Mouse (Mus musculus): ENCODE data around the gene Mecp2.
A peak's percentile ranks its signal among the peaks of the same experiment; 100 is the strongest.
"Not testable (repeated sequence)": the region's sequence is repeated elsewhere in the genome, so short reads cannot be mapped to it uniquely, and the experiment has no call there.

Gene Mecp2

GRCm38 (mm10) chrX:74135263-74135662 lies at the start of gene Mecp2:
Gene Mecp2, minus strand, starts transcription at chrX:74135363.
- not testable (repeated sequence) for DNase-seq

- no peak for DNase-seq
These were observed 41.8 kb upstream of the Mecp2 start, which contains the start of gene Tktl1 for GRCm38 (mm10) chrX:74176959-74177358. Gene Tktl1, plus strand, starts transcription at chrX:74177259.

GRCm38 (mm10) chrX:74167738-74168137 lies 32.6 kb upstream of the Mecp2 start, which contains the start of gene Tex28:
Gene Tex28, minus strand, starts transcription at chrX:74167838.
- no peak for DNase-seq

GRCm38 (mm10) chrX:74127164-74127563 lies 8.0 kb downstream of the Mecp2 start, which contains the start of gene Opn1mw:
Gene Opn1mw, plus strand, starts transcription at chrX:74127464.
- DNase-seq, result no peak

- no peak for DNase-seq
These were observed 10.2 kb downstream of the Mecp2 start for GRCm38 (mm10) chrX:74124975-74125374.

GRCm38 (mm10) chrX:74115511-74115910 lies 19.7 kb downstream of the Mecp2 start:
- DNase-seq, result peak; percentile 66

GRCm38 (mm10) chrX:74114036-74114435 lies 21.1 kb downstream of the Mecp2 start:
- no peak for DNase-seq

GRCm38 (mm10) chrX:74108747-74109146 lies 26.4 kb downstream of the Mecp2 start:
- DNase-seq, result no peak

- DNase-seq, result no peak
These were observed 29.2 kb downstream of the Mecp2 start for GRCm38 (mm10) chrX:74105916-74106315.

- no peak for DNase-seq
These were observed 31.5 kb downstream of the Mecp2 start for GRCm38 (mm10) chrX:74103457-74104188.

- DNase-seq, result no peak
These were observed 40.0 kb downstream of the Mecp2 start for GRCm38 (mm10) chrX:74095130-74095529.

GRCm38 (mm10) chrX:74085601-74086038 lies 49.5 kb downstream of the Mecp2 start:
- DNase-seq, result peak; percentile 99

GRCm38 (mm10) chrX:74084946-74085498 lies 50.1 kb downstream of the Mecp2 start:
- DNase-seq, result peak; percentile 90

- peak; percentile 53 for DNase-seq
These were observed 50.8 kb downstream of the Mecp2 start for GRCm38 (mm10) chrX:74084276-74084837.

GRCm38 (mm10) chrX:74070794-74071193 lies 64.4 kb downstream of the Mecp2 start:
- DNase-seq, result no peak

- peak; percentile 44 for DNase-seq
These were observed 67.3 kb downstream of the Mecp2 start for GRCm38 (mm10) chrX:74067891-74068290.

- no peak for DNase-seq
These were observed 90.1 kb downstream of the Mecp2 start for GRCm38 (mm10) chrX:74045107-74045506.

- no peak for DNase-seq
These were observed 97.3 kb downstream of the Mecp2 start for GRCm38 (mm10) chrX:74037702-74038375.

- DNase-seq, result no peak
These were observed 105.2 kb downstream of the Mecp2 start for GRCm38 (mm10) chrX:74030000-74030399.

- DNase-seq, result peak; percentile 74
These were observed 111.7 kb downstream of the Mecp2 start, which contains the start of gene Irak1 for GRCm38 (mm10) chrX:74023188-74024049. Gene Irak1, minus strand, starts transcription at chrX:74023918.

- no peak for DNase-seq
These were observed 112.4 kb downstream of the Mecp2 start for GRCm38 (mm10) chrX:74022795-74023187.

GRCm38 (mm10) chrX:74014597-74014996 lies 120.6 kb downstream of the Mecp2 start:
- no peak for DNase-seq
